Mouse (Mus musculus): ENCODE data around the gene Gm20518.
A peak's percentile ranks its signal among the peaks of the same experiment; 100 is the strongest.

Gm20518 gene

GRCm38 (mm10) chr16:17843701-17844365 lies 47.6 kb downstream of the Gm20518 start:
- DNase-seq (ENCODE audit: low spot score), result no peak

GRCm38 (mm10) chr16:17842437-17842836 lies 49.0 kb downstream of the Gm20518 start:
- no peak for DNase-seq (ENCODE audit: low spot score)

GRCm38 (mm10) chr16:17839976-17840375 lies 51.5 kb downstream of the Gm20518 start:
- no peak for DNase-seq (ENCODE audit: low spot score)

GRCm38 (mm10) chr16:17838051-17838450 lies 53.4 kb downstream of the Gm20518 start, which contains the start of gene Car15:
Gene Car15 (minus strand): TSS chr16:17838364.
- DNase-seq (ENCODE audit: low spot score), result no peak

- no peak for DNase-seq (ENCODE audit: low spot score)
Observed at GRCm38 (mm10) chr16:17835481-17835880, 56.0 kb downstream of the Gm20518 start.

- no peak for DNase-seq (ENCODE audit: low spot score)
Observed at GRCm38 (mm10) chr16:17834543-17834942, 56.9 kb downstream of the Gm20518 start.

- DNase-seq (ENCODE audit: low spot score), result peak; percentile 56
Observed at GRCm38 (mm10) chr16:17833681-17834399, 57.6 kb downstream of the Gm20518 start.

GRCm38 (mm10) chr16:17833321-17833680 lies 58.2 kb downstream of the Gm20518 start:
- DNase-seq (ENCODE audit: low spot score), result peak; percentile 46

GRCm38 (mm10) chr16:17832821-17833220 lies 58.6 kb downstream of the Gm20518 start, which contains the start of gene B830017H08Rik:
Gene B830017H08Rik (plus strand): TSS chr16:17833121.
- DNase-seq (ENCODE audit: low spot score), result no peak

- DNase-seq (ENCODE audit: low spot score), result no peak
Observed at GRCm38 (mm10) chr16:17831781-17832180, 59.7 kb downstream of the Gm20518 start.

GRCm38 (mm10) chr16:17830385-17831178 lies 60.9 kb downstream of the Gm20518 start:
- DNase-seq (ENCODE audit: low spot score), result no peak

GRCm38 (mm10) chr16:17828867-17829266 lies 62.6 kb downstream of the Gm20518 start:
- no peak for DNase-seq (ENCODE audit: low spot score)

- no peak for DNase-seq (ENCODE audit: low spot score)
Observed at GRCm38 (mm10) chr16:17828229-17828628, 63.2 kb downstream of the Gm20518 start.

- DNase-seq (ENCODE audit: low spot score), result no peak
Observed at GRCm38 (mm10) chr16:17826500-17826899, 65.0 kb downstream of the Gm20518 start.

GRCm38 (mm10) chr16:17816528-17816927 lies 74.9 kb downstream of the Gm20518 start:
- no peak for DNase-seq (ENCODE audit: low spot score)

GRCm38 (mm10) chr16:17815411-17816402 lies 75.8 kb downstream of the Gm20518 start:
- peak; percentile 80 for DNase-seq (ENCODE audit: low spot score)

- DNase-seq (ENCODE audit: low spot score), result no peak
Observed at GRCm38 (mm10) chr16:17813173-17813572, 78.3 kb downstream of the Gm20518 start.

- DNase-seq (ENCODE audit: low spot score), result no peak
Observed at GRCm38 (mm10) chr16:17812120-17812519, 79.4 kb downstream of the Gm20518 start.

GRCm38 (mm10) chr16:17809711-17810110 lies 81.8 kb downstream of the Gm20518 start:
- DNase-seq (ENCODE audit: low spot score), result no peak

- DNase-seq (ENCODE audit: low spot score), result no peak
Observed at GRCm38 (mm10) chr16:17809125-17809524, 82.3 kb downstream of the Gm20518 start.
